Mouse (Mus musculus) liver, adult 2 months (tissue): ENCODE data around the gene Agfg2. TPM values are rescaled to one million over a fixed set of nuclear protein-coding genes. Genes with fewer than 3 reads are reported as not detected.

Experiments
- DNase-seq: peaks from one replicate; pipeline ENCODE4 v3.0.0-alpha.2; 2011; ENCODE audit warnings: low read depth, low spot score; ENCODE audit errors: extremely low read depth
- H3K27ac ChIP-seq: fragments of 200-500 bp; replicated peaks from 2 replicates; pipeline ENCODE4 v1.5.1; 2012; ENCODE audit warnings: low read depth, mild to moderate bottlenecking, control low read depth, inconsistent platforms, low read length; ENCODE audit not compliant: insufficient read depth
- H3K27me3 ChIP-seq: fragments of 200-500 bp; 2 replicates; pipeline ENCODE4 v1.6.1; 2012; ENCODE audit warnings: mild to moderate bottlenecking, moderate library complexity, low read length, inconsistent platforms; ENCODE audit not compliant: control insufficient read depth, insufficient read depth
- H3K36me3 ChIP-seq: fragments of 200-500 bp; 2 replicates; pipeline ENCODE4 v1.6.1; 2012; ENCODE audit warnings: low read length, inconsistent platforms; ENCODE audit not compliant: control insufficient read depth, insufficient read depth
- H3K4me1 ChIP-seq: fragments of 200-500 bp; 2 replicates; pipeline ENCODE4 v1.6.1; 2011; ENCODE audit warnings: low read length; ENCODE audit not compliant: control insufficient read depth, insufficient read depth
- H3K4me3 ChIP-seq: fragments of 200-500 bp; 2 replicates; pipeline ENCODE4 v1.5.1; 2011; ENCODE audit warnings: low read depth, mild to moderate bottlenecking, control low read depth, low read length, moderate library complexity; ENCODE audit not compliant: insufficient read depth
- H3K79me2 ChIP-seq: fragments of 200-500 bp; 2 replicates; pipeline ENCODE4 v1.6.1; 2012; ENCODE audit warnings: inconsistent platforms, mild to moderate bottlenecking, low read length, moderate library complexity; ENCODE audit not compliant: control insufficient read depth, insufficient read depth
- H3K9ac ChIP-seq: fragments of 200-500 bp; 2 replicates; pipeline ENCODE4 v1.6.1; 2012; ENCODE audit warnings: low read depth, mild to moderate bottlenecking, control low read depth, inconsistent platforms, low read length
- CTCF ChIP-seq: fragments of 200-500 bp; IDR thresholded peaks from 2 replicates; pipeline ENCODE4 v1.5.1; 2011; ENCODE audit warnings: low read depth, low read length, control low read depth
- POLR2A ChIP-seq: fragments of 200-500 bp; IDR thresholded peaks from 2 replicates; pipeline ENCODE4 v1.6.1; 2011; ENCODE audit warnings: low read length, control low read depth; ENCODE audit not compliant: insufficient read depth; ENCODE audit errors: extremely low read depth
- WGBS: fragments of 180-500 bp; shearing (Covaris S2); methylation state at CpG from one replicate; pipeline ENCODE4 v1.1.7; 2018; 5-methylcytosine and 5-hydroxymethylcytosine counted together
- polyA plus RNA-seq: library from polyadenylated mRNA; depleted of rRNA; stranded (reverse); fragments of >200 nt; gene quantifications from 2 replicates; pipeline ENCODE4 v1.2.3, GENCODE M21; 2012; rRNA removed
- total RNA-seq: library from RNA; depleted of rRNA; stranded (reverse); fragments of >200 nt; gene quantifications from 2 replicates; pipeline ENCODE4 v1.2.3, GENCODE M21; 2014; rRNA removed

Agfg2 gene
- total and polyA plus RNA-seq, 2 experiments: 14.8 to 35.9 TPM

- H3K27ac ChIP-seq: peak within 1 kb of the TSS; percentile 85
- peak within 1 kb of the TSS; percentile 69 for H3K4me3 ChIP-seq
- peaks cover 17% of the 10 kb centered on the region for H3K4me1 ChIP-seq
- H3K27me3 ChIP-seq: no peaks in the 10 kb centered on the region
- no peaks in the 10 kb centered on the region for H3K36me3 ChIP-seq
- peak; percentile 100 for DNase-seq
- peak within 1 kb of the TSS; percentile 76 for H3K9ac ChIP-seq
- TF ChIP-seq POLR2A (peak; percentile 74; the same call in 1 of the 2 replicates), CTCF (no peak)
- WGBS: under 1% methylated on average over 41 of the region's 41 CpGs
- peaks cover 9% of the 10 kb centered on the region; the same call in 1 of the 2 replicates for H3K79me2 ChIP-seq
Observed at GRCm38 (mm10) chr5:137600619-137601364, 83.7 kb downstream of the Agfg2 start, which contains the start of gene Mospd3. Gene Mospd3 (minus strand): TSS chr5:137601058.

Other genes with a start within 250 kb of the Agfg2 start
- under 0.01 TPM in 1 of 2 replicates, not detected in the other for gene Zan, start 207.7 kb downstream of the Agfg2 start, total RNA-seq
- 0.02 TPM in 1 of 2 replicates, not detected in the other for gene Zan, start 207.7 kb downstream of the Agfg2 start, polyA plus RNA-seq
- 5.9 and 8.0 TPM in 2 replicates for gene Pop7, start 182.2 kb downstream of the Agfg2 start, total RNA-seq
- 15.4 and 17.8 TPM in 2 replicates for gene Pop7, start 182.2 kb downstream of the Agfg2 start, polyA plus RNA-seq
- gene Gigyf1, start 166.2 kb downstream of the Agfg2 start, total RNA-seq: 2.7 and 4.2 TPM in 2 replicates
- gene Gigyf1, start 166.2 kb downstream of the Agfg2 start, polyA plus RNA-seq: 9.3 and 14.0 TPM in 2 replicates
- not detected in 2 replicates for gene Epo, start 151.5 kb downstream of the Agfg2 start, total RNA-seq
- gene Epo, start 151.5 kb downstream of the Agfg2 start, polyA plus RNA-seq: not detected in 2 replicates
- gene Gnb2, start 151.2 kb downstream of the Agfg2 start, total RNA-seq: 87.2 and 134 TPM in 2 replicates
- gene Gnb2, start 151.2 kb downstream of the Agfg2 start, polyA plus RNA-seq: 332 and 431 TPM in 2 replicates
- gene Actl6b, start 131.2 kb downstream of the Agfg2 start, total RNA-seq: not detected in 2 replicates
- gene Actl6b, start 131.2 kb downstream of the Agfg2 start, polyA plus RNA-seq: not detected in 2 replicates
- 225 and 288 TPM in 2 replicates for gene Tfr2, start 114.9 kb downstream of the Agfg2 start, total RNA-seq
- gene Tfr2, start 114.9 kb downstream of the Agfg2 start, polyA plus RNA-seq: 478 and 486 TPM in 2 replicates
- gene Mospd3, start 83.7 kb downstream of the Agfg2 start, total RNA-seq: 4.3 and 6.5 TPM in 2 replicates
- gene Mospd3, start 83.7 kb downstream of the Agfg2 start, polyA plus RNA-seq: 84.3 and 98.8 TPM in 2 replicates
- gene Pcolce, start 70.9 kb downstream of the Agfg2 start, total RNA-seq: 4.4 and 6.7 TPM in 2 replicates
- gene Pcolce, start 70.9 kb downstream of the Agfg2 start, polyA plus RNA-seq: 11.9 TPM in 2 replicates
- gene Fbxo24, start 55.7 kb downstream of the Agfg2 start, total RNA-seq: 0.07 TPM in 1 of 2 replicates, not detected in the other
- gene Fbxo24, start 55.7 kb downstream of the Agfg2 start, polyA plus RNA-seq: 0.05 and 0.06 TPM in 2 replicates
- gene Lrch4, start 55.6 kb downstream of the Agfg2 start, total RNA-seq: 0.74 and 1.1 TPM in 2 replicates
- gene Lrch4, start 55.6 kb downstream of the Agfg2 start, polyA plus RNA-seq: 10.7 and 15.0 TPM in 2 replicates
- 0.74 and 1.5 TPM in 2 replicates for gene Gm20605, start 55.6 kb downstream of the Agfg2 start, total RNA-seq
- 4.3 and 5.6 TPM in 2 replicates for gene Gm20605, start 55.6 kb downstream of the Agfg2 start, polyA plus RNA-seq
- gene Sap25, start 43.4 kb downstream of the Agfg2 start, total RNA-seq: 0.65 and 1.6 TPM in 2 replicates
- 13.0 and 22.7 TPM in 2 replicates for gene Sap25, start 43.4 kb downstream of the Agfg2 start, polyA plus RNA-seq
- 0.07 TPM in 1 of 2 replicates, not detected in the other for gene Irs3, start 39.0 kb downstream of the Agfg2 start, total RNA-seq
- gene Irs3, start 39.0 kb downstream of the Agfg2 start, polyA plus RNA-seq: 0.07 and 0.20 TPM in 2 replicates
- gene Nyap1, start 56.9 kb upstream of the Agfg2 start, total RNA-seq: 0.13 and 0.18 TPM in 2 replicates
- gene Nyap1, start 56.9 kb upstream of the Agfg2 start, polyA plus RNA-seq: 0.17 and 0.28 TPM in 2 replicates
- 4.4 and 4.5 TPM in 2 replicates for gene Tsc22d4, start 61.0 kb upstream of the Agfg2 start, total RNA-seq
- gene Tsc22d4, start 61.0 kb upstream of the Agfg2 start, polyA plus RNA-seq: 11.4 and 22.1 TPM in 2 replicates
- gene Ppp1r35, start 94.1 kb upstream of the Agfg2 start, total RNA-seq: 11.5 and 16.7 TPM in 2 replicates
- 28.9 and 34.0 TPM in 2 replicates for gene Ppp1r35, start 94.1 kb upstream of the Agfg2 start, polyA plus RNA-seq
- 13.7 and 15.9 TPM in 2 replicates for gene Mepce, start 102.9 kb upstream of the Agfg2 start, total RNA-seq
- 16.3 and 18.7 TPM in 2 replicates for gene Mepce, start 102.9 kb upstream of the Agfg2 start, polyA plus RNA-seq
- gene Zcwpw1, start 103.1 kb upstream of the Agfg2 start, total RNA-seq: 3.3 and 4.2 TPM in 2 replicates
- 1.7 and 1.9 TPM in 2 replicates for gene Zcwpw1, start 103.1 kb upstream of the Agfg2 start, polyA plus RNA-seq
- 3.2 TPM in 2 replicates for gene Pilra, start 151.6 kb upstream of the Agfg2 start, total RNA-seq
- gene Pilra, start 151.6 kb upstream of the Agfg2 start, polyA plus RNA-seq: 2.3 and 2.4 TPM in 2 replicates
- 3.2 and 6.1 TPM in 2 replicates for gene Pilrb1, start 173.4 kb upstream of the Agfg2 start, total RNA-seq
- gene Pilrb1, start 173.4 kb upstream of the Agfg2 start, polyA plus RNA-seq: 2.7 and 5.1 TPM in 2 replicates
- 2.1 and 3.7 TPM in 2 replicates for gene Pilrb2, start 187.1 kb upstream of the Agfg2 start, total RNA-seq
- 2.2 and 4.4 TPM in 2 replicates for gene Pilrb2, start 187.1 kb upstream of the Agfg2 start, polyA plus RNA-seq
- gene Cyp3a13, start 236.9 kb upstream of the Agfg2 start, total RNA-seq: 141 and 173 TPM in 2 replicates
- gene Cyp3a13, start 236.9 kb upstream of the Agfg2 start, polyA plus RNA-seq: 22.9 and 28.6 TPM in 2 replicates